Comparison of ENCODE assay signal across 8 mouse cellular contexts in the genomic region with DNA sequence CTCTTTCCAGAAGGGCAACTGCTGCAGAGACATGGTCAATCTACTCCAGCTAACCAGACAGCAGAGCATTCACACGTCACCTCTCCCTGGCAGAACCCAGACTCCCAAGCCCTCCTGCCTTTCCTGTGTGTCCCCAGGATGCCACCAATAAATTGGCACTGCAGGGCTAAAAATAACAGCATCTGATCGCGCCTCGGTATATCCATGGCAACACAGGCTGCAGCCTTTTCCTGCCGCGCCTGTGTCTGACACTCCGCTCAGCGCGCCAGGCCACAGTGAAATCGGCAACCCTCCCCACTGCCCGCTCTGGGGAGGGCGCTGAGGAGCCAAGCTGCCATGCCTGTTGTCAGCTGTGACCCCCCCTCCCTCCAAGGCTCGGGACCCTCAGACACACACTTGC.
A peak's percentile ranks its signal among the peaks of the same experiment; 100 is the strongest.
DNase-seq lines count a peak whose midpoint lies in the region; ATAC-seq lines count a peak whose summit lies in the region.

No protein-coding gene starts in this region.

- 37% methylated on average over 13 of the region's 13 CpGs for WGBS in midbrain, embryonic 13.5 days
- 48% methylated on average over 13 of the region's 13 CpGs for WGBS in midbrain, embryonic 11.5 days
- WGBS in intestine, embryonic 15.5 days: 19% methylated on average over 13 of the region's 13 CpGs
- 16% methylated on average over 13 of the region's 13 CpGs for WGBS in limb, embryonic 15.5 days

- no peaks in the 10 kb centered on the region for H3K27me3 ChIP-seq in midbrain, embryonic 13.5 days
- H3K27me3 ChIP-seq in midbrain, embryonic 11.5 days (ENCODE audit: control insufficient read depth, insufficient read depth, low read length): no peaks in the 10 kb centered on the region
- H3K27me3 ChIP-seq in intestine, embryonic 15.5 days (replicated peaks): no peaks in the 10 kb centered on the region; the same call in 1 of the 2 replicates
- H3K27me3 ChIP-seq in limb, embryonic 15.5 days: 0 out of 2 replicates have a peak, but pooled peaks cover 4% of the 10 kb centered on the region

- peak; percentile 77 for ATAC-seq in midbrain, embryonic 13.5 days
- ATAC-seq in midbrain, embryonic 11.5 days (ENCODE audit: low FRiP score): no peak
- ATAC-seq in intestine, embryonic 15.5 days: peak; percentile 32; the same call in 1 of the 2 replicates
- no peak for ATAC-seq in limb, embryonic 15.5 days (ENCODE audit: insufficient number of reproducible peaks, low FRiP score, low TSS enrichment, low read depth)

- H3K4me2 ChIP-seq in midbrain, embryonic 13.5 days (replicated peaks): peak overlapping the region; percentile 32; the same call in 1 of the 2 replicates
- H3K4me2 ChIP-seq in midbrain, embryonic 11.5 days: no peak overlapping the region
- peak overlapping the region; percentile 37 for H3K4me2 ChIP-seq in intestine, embryonic 15.5 days (replicated peaks)
- H3K4me2 ChIP-seq in limb, embryonic 15.5 days: peak overlapping the region; percentile 28; the same call in 1 of the 2 replicates

- no peak overlapping the region for H3K4me3 ChIP-seq in midbrain, embryonic 13.5 days (replicated peaks)
- H3K4me3 ChIP-seq in midbrain, embryonic 11.5 days (ENCODE audit: low read depth, low read length): no peak overlapping the region
- H3K4me3 ChIP-seq in intestine, embryonic 15.5 days (replicated peaks): no peak overlapping the region
- no peak overlapping the region for H3K4me3 ChIP-seq in limb, embryonic 15.5 days

- no peaks in the 10 kb centered on the region for H3K9me3 ChIP-seq in midbrain, embryonic 13.5 days
- no peaks in the 10 kb centered on the region for H3K9me3 ChIP-seq in midbrain, embryonic 11.5 days (ENCODE audit: control insufficient read depth, low read length)
- no peaks in the 10 kb centered on the region for H3K9me3 ChIP-seq in intestine, embryonic 15.5 days
- no peaks in the 10 kb centered on the region for H3K9me3 ChIP-seq in limb, embryonic 15.5 days

- DNase-seq in adrenal gland, postnatal 14 days: peak; percentile 36
- DNase-seq in adrenal gland, postnatal 25 days: no peak
- DNase-seq in midbrain, embryonic 11.5 days (ENCODE audit: low spot score, missing footprints): no peak
- DNase-seq in urinary bladder, postnatal 14 days (ENCODE audit: low spot score): no peak
- no peak for DNase-seq in urinary bladder, postnatal 10 days (ENCODE audit: low spot score)

- 0 out of 2 replicates have a peak, but pooled peaks cover 3% of the 10 kb centered on the region for H3K36me3 ChIP-seq in midbrain, embryonic 13.5 days
- no peaks in the 10 kb centered on the region for H3K36me3 ChIP-seq in midbrain, embryonic 11.5 days (ENCODE audit: control insufficient read depth, insufficient read depth, low read length)
- H3K36me3 ChIP-seq in intestine, embryonic 15.5 days: no peaks in the 10 kb centered on the region
- H3K36me3 ChIP-seq in limb, embryonic 15.5 days: no peaks in the 10 kb centered on the region

- H3K4me1 ChIP-seq in midbrain, embryonic 13.5 days (replicated peaks): peaks cover 20% of the 10 kb centered on the region
- H3K4me1 ChIP-seq in midbrain, embryonic 11.5 days (ENCODE audit: control insufficient read depth, insufficient read depth, low read length): no peaks in the 10 kb centered on the region
- H3K4me1 ChIP-seq in intestine, embryonic 15.5 days (replicated peaks): peaks cover 13% of the 10 kb centered on the region
- H3K4me1 ChIP-seq in limb, embryonic 15.5 days: peaks cover 28% of the 10 kb centered on the region

- H3K27ac ChIP-seq in midbrain, embryonic 13.5 days: peak overlapping the region; percentile 54
- no peak overlapping the region for H3K27ac ChIP-seq in midbrain, embryonic 11.5 days (ENCODE audit: low read depth, low read length)
- no peak overlapping the region for H3K27ac ChIP-seq in intestine, embryonic 15.5 days
- H3K27ac ChIP-seq in limb, embryonic 15.5 days: no peak overlapping the region

- H3K9ac ChIP-seq in midbrain, embryonic 13.5 days (replicated peaks): peak overlapping the region; percentile 28; the same call in 1 of the 2 replicates
- H3K9ac ChIP-seq in midbrain, embryonic 11.5 days (ENCODE audit: low read length): no peak overlapping the region
- no peak overlapping the region for H3K9ac ChIP-seq in intestine, embryonic 15.5 days
- no peak overlapping the region for H3K9ac ChIP-seq in limb, embryonic 15.5 days

Comparison
In these comparisons a context has a peak if more than half of its experiments do, and no peak if none do; other contexts are left out.
1. ATAC-seq: peak in midbrain, embryonic 13.5 days (single experiment) and intestine, embryonic 15.5 days (single experiment); none in midbrain, embryonic 11.5 days (single experiment) and limb, embryonic 15.5 days (single experiment).